Mouse (Mus musculus): Measurements from ENCODE around the gene Dao.

Dao gene

DNA sequence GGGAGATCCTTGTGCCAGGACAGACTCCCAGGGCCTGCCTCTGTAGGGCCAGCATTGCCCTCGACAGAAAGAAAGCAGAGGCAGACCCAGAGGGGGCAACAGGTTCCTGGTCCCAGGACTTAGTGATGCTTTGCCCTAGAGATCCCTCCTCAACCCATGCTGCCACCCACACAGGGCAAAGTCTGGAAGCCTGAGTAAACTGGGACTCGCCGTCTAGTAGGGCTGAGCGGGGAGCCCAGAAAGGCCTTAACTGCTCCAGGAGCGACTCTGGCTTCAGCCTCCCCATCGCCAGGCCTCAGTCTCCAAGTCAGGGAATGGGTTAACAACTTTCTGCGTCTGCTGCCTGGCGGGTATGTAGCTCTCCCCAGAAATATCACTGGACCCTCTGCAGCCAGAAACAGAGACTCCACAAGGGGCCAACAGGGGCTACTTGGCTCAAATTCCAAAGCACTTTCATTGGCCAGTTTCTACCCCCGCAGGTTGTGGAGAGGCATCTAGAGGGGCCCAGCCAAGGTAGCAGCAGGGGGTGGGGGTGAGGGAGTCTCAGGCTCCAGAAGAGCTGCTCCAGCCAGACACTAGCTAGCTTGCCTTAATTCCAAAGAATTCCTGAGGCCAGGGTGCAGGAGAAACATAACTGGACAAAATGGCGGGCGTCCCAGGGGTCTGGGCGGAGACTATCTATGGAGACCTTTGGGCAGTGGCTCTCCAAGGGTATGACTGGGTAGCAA lies 23.9 kb downstream of the Dao start:
- DNase-seq (ENCODE audit: low spot score in 2 of 2), result no peak

DNA sequence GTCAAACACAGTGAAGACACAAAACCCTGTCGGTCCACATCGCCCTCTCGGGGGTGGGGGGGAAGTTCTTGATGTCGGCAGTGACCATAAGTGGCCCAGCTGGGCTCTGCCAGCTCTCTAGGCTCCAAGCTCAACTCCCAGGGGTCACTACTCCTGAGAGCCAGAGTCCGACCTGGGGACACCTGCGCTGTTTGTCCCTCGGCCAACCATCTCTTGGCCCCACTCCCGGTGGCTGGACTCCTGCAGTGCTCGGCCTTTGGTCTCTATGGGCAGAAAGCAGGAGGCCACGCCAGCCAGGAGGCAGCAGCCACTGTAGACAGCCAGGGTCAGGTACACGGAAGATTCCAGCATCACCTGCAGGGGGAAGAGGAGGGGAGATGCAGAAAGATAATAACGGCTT lies 24.6 kb downstream of the Dao start:
- DNase-seq (ENCODE audit: low spot score in 2 of 2), result no peak

DNA sequence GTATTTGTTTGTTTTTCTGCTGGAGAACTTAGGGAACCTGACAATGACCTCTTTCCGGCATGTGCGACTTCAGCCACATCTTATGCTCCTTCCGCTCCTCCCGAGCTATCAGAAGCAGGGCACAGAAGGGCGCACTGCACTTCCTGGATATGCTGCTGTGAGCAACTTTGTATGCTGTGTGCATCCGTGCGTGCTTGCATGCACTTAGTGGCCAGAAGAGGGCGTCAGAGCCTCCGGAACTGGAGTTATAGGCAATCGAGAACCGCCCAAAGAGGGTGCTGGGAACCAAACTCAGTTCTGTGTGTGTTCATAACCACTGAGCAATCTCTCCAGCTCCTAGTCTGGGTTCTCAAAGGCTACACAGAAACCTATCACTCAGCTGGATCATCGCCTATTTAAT lies 27.1 kb downstream of the Dao start:
- DNase-seq (ENCODE audit: low spot score in 2 of 2), result no peak

DNA sequence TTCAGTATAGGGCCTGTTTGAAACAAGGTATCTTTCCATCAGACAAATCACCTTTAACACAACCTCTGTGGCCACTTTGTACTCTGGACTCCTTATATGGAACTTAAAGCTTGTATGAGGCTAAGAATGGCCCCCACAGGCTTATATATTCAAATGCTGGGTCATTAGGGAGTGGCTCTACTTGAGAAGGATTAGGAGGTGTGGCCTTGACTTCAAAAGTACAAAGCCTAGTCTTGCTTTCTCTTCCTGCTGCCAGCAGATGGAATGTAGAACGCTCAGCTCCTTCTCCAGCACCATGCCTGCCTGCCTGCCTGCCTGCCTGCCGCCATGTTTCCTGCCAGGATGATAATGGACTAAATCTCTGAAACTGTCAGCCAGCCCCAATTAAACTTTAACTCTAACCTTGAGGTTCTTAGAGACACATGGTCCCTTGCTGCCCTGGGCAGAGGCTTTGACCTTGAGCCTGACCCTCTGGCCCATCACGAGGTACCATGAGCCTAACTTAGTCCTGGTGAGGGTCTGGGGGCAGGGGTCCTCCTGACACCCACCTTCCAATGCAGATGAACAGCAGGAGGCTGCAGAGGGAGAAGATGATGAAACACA lies 28.8 kb downstream of the Dao start:
- no peak for DNase-seq (ENCODE audit: low spot score in 2 of 2)

DNA sequence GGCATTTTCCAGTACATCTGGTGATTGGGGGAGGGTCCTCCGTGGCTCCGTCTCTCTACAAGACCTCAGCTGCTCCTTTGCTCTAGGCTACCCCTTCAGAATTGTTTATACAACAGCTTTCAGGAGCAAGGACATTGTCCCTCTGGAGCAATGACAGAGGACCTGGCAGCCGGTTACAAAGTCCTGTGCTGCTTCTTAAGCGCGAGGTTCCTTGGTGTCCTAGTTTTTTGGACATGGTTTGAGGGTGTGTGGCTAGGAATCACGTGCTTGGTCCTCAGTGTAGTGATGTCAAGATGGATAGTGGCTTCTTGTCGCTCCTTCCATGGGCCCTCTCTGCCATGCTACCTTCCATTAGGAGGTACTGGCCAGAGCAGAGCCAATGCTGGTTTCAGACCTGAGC lies 30.9 kb downstream of the Dao start:
- no peak for DNase-seq (ENCODE audit: low spot score in 2 of 2)

DNA sequence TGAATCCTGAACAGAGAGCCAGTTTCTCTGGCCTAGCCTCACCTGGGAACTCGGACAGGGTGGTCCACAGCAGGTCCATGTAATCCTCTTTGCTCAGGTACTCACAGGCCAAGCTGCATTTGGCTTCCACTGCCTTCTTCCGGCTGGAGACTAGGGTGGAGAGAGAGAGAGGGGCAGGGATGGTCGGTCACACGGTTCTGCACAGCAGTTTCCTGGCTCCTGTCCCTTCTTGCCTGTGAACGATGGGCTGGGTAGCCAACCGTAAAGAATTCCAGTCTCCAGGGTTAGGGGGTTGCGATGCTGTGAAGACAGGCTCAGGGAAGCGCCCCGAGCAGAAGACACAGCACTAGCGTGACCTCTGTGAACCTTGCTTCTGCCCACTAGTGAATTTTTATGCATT lies 31.6 kb downstream of the Dao start:
- no peak for DNase-seq (ENCODE audit: low spot score in 2 of 2)

DNA sequence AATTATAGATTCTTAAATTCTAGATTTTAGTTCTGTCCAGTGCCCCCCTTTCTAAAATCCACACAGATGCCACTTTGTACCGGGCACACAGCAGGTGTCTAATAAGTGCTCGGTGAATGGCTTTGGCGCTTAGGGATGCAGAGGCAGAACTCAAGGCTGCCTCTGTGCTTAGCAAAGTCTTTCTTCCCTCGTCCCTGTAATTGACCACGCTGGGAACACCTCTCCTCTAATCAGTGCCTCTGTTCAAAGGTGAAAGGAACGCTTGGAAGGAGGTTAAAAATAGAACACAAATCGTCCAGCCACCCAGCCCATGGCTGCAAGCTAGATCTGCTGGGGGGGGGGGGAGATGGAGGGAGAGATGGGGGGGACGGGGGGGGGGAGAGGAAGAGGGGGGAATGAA lies 37.0 kb downstream of the Dao start:
- no peak for DNase-seq (ENCODE audit: low spot score in 2 of 2)

DNA sequence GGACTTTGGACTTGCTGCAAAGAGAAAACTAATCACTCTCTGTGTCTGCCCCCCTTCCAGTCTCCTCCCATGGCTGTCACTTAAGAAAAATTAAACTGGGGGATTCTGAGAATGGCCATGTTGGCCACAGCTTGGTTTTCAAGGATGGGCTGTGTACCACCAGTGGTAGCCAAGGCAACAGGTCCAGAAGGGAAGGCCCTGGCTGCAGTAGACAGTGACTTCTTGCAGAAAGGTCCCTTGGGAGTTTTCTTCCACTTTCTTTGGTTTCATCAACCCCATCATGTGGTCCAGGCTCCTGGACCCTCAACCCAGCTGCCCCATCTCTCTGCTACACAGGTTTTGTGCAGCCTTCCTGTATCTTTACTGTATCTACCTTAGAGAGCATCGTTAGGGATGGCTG lies 37.4 kb downstream of the Dao start:
- no peak for DNase-seq (ENCODE audit: low spot score in 2 of 2)

DNA sequence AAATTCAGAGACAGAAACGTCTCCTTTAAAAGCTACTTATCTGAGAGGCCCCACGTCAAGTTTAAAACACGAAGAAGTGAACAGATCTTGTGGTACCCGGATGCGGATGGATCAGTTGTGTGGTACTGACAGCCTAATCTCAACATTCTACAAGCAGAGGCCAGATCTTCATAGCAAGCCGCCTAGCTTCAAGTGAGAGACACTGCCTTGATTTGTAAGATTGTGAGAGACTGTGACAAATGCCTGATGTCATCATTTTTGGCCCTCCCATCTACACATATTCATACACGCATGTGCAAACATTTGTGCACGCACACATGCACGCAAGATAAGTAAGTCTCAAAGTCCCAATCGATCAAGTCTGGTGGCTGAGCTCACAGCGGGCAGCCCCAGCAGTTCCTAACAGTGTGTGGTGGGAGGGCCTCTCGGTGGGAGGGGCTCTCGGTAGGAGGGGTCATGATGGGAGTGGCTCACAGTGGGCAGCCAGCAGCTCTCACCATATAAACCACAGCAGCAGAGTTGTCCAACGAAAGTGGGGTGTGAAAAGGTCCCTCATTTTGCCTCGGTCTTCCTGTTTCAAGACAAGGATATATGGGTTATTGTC lies 37.9 kb downstream of the Dao start:
- DNase-seq (ENCODE audit: low spot score in 2 of 2), result peak in 1 of 2 experiments; percentile 32

DNA sequence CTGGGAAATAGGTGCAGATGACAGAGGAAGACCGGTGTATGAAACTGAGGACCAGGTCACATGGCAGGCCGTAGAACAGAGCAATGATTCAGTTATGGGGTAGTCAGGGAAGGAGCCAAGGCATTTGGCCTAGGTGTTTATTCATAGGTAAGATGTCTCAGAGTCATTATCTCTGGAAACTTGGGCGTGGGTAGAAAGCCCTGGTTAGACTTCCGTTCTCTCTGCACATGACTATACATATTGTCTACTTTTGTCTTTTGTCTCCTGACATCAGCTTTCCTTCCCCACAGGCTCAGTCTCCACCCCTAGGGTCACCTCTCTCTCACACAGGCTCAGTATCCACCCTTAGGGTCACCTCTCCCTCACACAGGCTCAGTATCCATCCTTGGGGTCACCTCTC lies 40.3 kb downstream of the Dao start:
- DNase-seq (ENCODE audit: low spot score in 2 of 2), result no peak

DNA sequence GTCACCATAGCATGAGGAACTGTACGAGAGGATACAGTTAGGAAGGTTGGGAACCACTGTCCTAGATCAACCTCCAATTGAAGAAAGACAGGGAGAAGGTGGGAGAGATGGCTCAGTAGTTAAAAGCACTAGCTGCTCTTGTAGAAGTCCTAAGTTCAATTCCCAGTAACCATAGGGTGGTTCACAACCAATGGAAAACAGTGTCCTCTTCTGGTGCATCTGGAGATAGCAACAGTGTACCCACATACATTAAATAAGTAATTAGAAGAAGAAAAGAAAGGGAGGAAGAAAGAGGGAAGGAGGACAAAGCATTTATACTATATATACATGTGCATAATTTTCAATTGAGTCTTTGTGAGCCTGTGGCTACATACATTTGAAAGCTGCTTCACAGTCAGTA lies 41.6 kb downstream of the Dao start:
- no peak for DNase-seq (ENCODE audit: low spot score in 2 of 2)

DNA sequence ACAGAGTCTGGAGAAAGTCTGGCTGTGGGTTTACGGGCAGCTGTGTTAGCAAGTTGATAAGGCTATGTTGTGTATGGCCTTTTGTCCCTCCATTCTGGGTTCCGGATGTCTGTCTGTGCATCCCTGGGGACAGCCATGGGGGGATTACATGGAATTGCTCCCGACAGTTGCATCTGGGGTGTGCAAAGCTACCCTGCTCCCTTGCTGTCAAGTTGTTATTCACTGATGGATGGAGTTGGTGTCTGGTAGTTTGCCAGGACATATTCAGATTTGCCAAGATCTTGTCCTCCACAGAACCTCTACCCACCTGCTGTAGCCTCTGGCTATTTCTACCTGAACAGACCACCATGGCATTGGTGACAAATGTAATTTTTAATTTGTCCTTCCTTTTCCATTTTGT lies 42.6 kb downstream of the Dao start:
- no peak for DNase-seq (ENCODE audit: low spot score in 2 of 2)

DNA sequence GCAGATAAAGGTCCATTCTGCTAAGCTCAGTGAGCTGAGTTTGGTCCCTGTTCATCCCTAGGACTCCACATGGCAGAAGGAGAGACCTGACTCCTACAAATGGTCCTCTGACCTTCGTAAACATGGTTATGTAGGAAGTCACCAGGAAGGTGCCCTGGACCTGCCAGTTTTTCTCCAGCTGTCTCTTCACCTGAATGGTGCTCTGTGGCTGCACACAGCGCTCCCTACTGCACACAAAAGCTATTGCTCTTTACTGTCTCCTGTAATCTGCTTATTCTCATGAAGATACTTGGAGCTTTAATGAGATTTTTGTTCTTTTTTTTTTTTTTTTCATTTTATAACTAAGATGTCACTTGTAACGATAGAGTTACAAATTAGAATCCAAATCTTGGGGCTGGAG lies 43.1 kb downstream of the Dao start:
- no peak for DNase-seq (ENCODE audit: low spot score in 2 of 2)

DNA sequence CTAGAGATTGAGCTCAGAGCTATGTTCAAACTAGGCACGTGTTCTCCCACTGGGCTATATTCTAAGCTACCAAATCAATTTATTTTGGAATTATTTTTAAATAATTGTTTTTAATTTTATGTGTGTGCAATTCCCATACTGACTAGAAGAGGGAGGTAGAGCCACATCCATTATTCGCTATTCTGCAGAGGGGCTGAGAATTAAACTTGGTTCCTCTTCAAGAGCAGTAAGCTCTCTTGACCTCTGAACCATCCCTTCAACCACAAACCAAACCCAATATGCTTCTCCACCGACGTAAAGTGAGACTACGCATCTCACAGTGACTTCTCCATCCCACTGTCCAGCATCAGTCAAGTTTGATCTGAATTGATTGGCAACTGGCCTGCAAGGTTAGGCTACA lies 43.7 kb downstream of the Dao start:
- no peak for DNase-seq (ENCODE audit: low spot score in 2 of 2)

DNA sequence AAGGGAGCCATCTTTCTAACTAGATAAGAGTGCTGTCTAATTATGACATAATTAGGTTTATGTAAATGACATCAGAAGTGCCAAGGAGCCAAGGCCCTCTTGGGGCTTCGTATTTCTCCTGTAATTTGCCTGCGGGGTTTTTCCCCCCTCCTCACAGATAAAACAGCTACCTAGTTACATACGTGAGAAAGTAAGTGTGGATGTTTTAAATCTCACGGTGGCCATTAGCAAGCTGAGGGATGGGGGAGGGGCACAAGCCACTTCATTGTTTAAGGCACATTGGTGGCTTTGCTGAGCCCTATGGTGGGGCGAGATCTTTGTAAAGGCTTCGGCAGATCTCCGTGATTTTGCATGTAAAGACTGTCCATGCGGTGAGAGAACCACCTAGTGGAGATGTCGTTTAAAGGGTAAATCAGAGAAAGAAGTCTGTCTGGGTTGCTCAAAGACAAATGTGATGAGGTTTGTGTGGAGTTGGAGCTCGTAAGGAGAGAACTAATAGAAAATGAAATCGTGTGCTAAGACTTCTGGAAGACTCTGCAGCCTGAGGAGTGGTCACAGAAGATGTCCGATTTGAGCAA lies 45.3 kb downstream of the Dao start:
- no peak for DNase-seq (ENCODE audit: low spot score in 2 of 2)

DNA sequence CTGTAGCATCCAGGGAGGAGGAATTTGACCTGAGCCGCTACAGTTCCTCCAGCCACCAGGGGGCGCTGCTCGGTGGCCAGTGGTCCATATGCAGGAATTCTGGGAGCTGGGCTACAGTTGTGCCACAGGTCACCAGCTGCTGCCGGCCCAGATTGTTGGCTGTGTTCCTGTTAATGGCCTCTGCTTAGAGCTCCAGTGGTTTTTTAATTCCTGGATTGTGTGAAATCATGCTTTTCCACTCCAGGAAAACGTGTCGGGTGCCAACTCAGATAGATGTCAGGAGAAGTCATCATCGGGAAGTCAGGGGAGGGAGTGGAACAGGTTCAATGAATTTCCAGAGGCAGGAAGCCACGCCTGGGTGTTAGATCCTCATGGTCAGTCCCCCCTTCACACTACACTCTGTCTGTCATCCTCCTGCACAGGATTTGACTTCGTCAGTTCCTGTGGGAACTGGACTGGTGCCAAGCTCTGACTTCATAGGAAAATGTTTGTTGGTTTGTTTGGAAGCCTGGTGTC lies 48.8 kb downstream of the Dao start:
- peak; percentile 41 to 80 for DNase-seq (ENCODE audit: low spot score in 2 of 2)

DNA sequence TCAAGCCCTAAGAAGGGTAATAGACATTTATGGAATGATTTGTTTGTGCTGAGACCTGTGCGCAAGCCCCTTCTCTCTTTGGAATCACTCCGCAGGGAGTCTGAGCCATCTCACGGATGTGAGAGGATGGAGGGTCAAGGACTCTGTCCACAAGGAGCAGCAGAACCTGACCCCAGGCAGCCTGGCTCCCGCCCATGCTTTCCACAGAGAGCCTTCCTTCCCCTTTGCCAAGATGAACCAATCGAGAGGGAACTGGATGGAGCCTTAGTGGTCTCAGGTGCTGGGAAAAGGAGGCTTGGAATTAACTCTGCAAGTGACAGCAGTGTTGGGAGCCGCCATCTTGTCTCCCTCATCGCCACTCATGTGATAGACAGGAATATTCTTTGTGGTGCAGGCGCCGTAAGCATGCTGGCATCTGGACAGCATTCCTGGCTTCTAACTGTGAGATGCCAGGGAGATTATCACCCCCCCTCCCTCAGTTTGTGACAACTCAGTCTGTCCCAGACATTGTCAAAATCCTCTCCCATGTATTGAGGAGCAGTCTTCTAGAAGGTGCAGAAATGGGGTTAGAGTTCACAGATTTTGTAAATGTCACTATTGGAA lies 53.7 kb downstream of the Dao start:
- no peak for DNase-seq (ENCODE audit: low spot score in 2 of 2)

DNA sequence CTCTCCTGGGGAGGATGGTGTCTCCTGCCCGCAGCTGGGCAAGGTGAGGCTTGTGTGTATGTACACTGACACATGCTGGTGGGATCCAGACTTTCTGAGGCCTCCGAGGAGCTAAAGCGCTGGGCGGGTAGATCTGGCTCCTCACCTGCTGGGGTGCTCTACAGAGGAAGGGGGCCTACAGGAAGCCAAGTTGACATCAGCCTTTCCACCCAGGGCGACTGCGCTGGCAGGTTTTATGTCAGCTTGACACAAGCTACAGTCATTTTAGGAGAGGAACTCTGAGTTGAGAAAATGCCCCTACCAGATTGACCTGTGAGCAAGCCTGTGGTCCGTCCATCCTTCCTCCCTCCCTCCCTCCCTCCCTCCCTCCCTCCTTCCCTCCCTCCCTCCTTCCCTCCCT lies 58.2 kb downstream of the Dao start:
- DNase-seq (ENCODE audit: low spot score in 2 of 2), result no peak

DNA sequence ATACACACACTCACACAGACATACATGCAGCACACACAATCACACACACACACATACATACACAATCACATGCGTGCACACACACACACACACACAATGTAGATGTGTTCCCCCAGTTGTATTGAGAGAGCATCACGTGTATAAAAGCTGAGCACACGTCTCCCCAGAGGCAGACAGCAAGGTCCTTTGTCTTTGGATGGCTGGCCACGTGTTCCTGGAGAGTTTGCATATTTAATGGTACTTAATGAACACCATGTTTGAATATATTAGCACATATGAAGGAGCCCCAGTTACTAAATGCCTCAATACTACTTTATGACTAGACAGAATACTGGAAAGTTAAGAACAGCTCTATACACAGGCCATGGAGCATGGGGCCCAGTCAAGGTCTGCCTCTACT lies 60.5 kb downstream of the Dao start:
- no peak for DNase-seq (ENCODE audit: low spot score in 2 of 2)

DNA sequence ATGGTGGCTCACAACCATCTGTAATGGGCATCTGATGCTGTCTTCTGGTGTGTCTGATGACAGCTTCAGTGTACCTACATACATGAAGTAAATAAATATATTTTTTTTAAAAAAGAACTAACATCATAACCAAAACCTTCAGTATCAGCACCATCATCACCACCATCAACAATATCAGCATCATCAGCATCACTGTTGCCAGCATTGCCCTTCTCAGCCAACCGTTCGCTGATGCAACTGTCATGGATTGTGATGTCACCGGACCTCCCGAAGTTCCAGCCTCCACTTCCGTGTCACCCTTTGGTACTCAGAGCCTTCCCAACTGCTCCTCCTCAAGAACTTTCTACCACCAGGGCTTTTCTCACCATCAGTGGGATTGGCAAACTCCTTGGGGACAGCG lies 61.7 kb downstream of the Dao start, which contains the start of gene Usp30:
Usp30 (plus strand) TSS at position 301 of the 400 bp plus-strand sequence.
- DNase-seq (ENCODE audit: low spot score in 2 of 2), result no peak

DNA sequence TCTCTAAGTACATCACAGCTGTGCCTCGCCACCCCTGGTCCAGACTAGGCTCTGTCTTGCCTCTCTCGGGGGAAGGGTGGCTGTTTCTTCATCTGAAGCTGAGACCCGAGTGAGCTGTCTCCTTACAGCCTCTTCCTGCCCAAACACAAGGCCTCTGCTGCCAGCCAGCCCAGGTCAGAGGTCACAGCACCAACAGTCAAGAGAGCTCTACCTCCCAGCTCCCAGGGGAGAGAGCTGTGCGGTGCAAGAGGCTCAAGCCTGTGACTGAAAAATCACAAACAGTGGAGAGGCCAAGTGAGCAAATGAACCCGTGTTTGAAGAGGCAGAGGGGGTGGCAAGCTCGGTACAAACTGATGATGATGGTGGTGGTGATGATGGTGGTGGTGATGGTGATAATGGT lies 63.1 kb downstream of the Dao start:
- DNase-seq (ENCODE audit: low spot score in 2 of 2), result no peak

DNA sequence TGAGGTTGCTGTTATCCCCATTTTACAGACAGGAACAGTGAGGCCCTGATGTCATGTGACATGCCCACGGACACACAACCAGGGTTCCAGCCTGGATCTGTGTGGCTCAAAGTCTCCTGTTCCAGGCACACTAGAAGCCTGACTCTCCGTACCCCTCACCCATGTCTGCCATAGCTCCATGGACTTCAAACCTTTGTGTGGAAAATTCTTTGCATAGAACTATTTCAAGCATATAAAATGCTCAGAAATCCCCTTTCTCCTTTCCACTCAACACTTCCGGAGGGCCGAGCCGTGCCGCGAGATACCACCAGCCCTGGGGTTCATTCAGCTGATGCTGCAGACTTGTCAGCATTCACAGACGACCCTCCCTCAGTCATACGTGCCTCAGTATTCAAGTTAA lies 64.0 kb downstream of the Dao start:
- DNase-seq (ENCODE audit: low spot score in 2 of 2), result no peak
